Mouse (Mus musculus) left cerebral cortex, adult 9 months (tissue): ENCODE data around the gene 9130213A22Rik.
"Not testable (repeated sequence)": the region's sequence is repeated elsewhere in the genome, so short reads cannot be mapped to it uniquely, and the experiment has no call there.

ENCODE experiments used
- DNase-seq, 2 experiments: peaks; one replicate each; pipeline ENCODE4 v3.0.0; 2022; ENCODE audit warnings: low spot score in 2 of 2

9130213A22Rik gene

DNA sequence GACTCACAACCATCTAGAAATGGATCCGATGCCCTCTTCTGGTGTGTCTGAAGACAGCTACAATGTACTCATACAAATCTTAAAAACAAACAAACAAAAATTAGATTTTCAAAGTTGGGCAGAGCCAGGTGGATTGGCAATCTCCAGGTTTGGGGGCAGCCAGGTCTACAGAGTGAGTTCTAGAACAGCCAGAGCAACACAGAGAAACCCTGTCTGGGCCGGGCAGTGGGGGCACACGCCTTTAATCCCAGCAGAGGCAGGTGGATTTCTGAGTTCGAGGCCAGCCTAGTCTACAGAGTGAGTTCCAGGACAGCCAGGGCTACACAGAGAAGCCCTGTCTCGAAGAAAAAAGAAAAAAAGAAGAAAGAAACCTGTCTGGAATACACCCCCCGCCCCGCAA, 28.5 kb downstream of the 9130213A22Rik start:
- not testable (repeated sequence) for DNase-seq

DNA sequence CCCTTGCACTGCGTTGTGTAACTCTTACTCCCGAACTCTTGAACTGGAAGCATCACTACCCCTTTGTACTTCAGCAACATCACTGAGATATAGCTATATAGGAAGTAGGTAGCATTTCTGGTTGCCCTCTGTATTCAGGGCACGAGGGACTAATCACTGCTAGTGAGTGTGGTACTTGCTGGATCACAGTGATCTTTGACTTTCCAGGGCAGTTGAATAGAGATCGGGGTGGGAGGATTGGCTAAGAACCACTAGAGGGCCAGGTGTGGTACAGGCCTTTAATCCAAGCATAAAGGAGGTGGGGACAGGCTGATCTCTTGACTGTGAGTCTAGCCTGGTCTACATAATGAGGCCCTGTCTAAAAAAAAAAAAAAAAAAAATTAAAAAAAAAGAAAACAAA, 29.5 kb downstream of the 9130213A22Rik start:
- DNase-seq, result no peak

DNA sequence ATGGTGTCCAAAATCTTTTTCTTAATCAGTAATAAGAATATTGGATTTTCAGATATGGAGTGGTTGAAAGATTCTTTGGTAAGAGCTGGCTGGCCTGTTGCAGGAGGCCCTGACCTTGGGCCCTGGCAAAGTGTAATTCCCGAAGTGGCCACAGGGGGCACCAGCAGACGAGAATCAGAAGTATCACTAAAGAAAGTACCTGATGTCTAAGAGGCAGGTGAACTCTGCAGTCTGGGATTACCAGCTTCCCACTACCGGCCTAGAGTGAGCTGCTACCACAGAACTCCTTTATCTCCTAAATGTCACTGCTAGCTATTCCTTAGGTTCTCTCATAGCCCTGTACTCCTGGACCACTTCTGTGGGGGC, 30.0 kb downstream of the 9130213A22Rik start:
- peak in 1 of 2 experiments; percentile 88 for DNase-seq

DNA sequence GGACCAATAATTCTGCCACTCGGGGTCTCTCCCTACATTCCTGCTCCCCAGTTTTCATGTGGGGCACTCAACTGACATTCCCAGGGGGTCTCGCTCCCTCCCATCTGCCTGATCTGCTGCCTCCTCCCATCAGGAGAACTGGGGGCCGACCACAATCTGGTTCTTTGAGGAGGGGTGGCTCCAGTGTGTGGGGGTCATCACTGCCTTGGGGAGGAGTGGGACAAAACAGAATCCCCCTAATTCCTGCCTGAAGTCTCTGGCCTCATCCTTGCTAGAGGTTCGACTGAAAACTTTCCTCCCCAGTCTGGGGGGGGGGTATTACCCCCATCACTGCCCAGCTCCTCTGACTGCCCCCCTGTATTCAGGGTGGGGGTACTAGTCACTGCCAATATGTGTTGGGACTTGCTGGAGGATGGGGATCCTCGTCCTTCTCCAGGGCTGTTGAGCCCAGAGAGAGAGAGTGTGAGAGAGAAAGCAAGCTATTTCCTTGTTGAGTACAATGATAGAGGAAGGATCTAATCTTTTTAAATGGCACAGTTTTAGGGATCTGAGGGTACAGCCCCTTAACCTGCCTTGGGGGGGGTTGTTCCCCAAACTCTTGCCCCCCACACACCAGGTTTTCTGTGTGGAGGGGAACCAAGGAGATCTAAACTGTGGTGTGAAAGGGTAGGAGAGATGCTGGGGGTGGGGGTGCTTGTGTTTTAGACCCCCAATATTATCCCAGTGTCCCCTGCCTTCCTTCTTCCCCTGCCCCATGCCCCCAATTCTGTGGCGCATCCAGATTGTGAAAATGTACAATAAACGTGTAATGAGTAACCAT, 30.6 kb downstream of the 9130213A22Rik start:
- DNase-seq, result no peak

DNA sequence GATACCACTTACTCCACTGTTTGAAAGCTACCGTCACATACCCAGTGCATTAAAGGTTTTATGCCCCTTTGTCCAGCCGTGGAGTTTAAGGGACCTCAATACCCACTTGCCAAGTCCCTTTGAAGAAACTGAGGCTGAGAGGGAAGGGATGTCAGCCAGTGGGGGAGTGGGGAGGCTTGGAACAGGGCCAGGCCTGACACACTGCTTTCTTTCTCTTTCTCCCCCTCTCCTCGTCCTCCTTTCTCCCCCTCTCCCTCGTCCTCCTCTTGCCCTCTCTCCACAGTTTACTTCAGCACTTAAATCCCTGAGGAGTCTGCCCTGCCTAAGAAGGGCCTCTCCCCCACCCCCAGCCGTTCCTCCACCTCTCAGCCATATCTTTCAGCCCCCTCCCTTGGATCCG, 32.0 kb downstream of the 9130213A22Rik start:
- no peak for DNase-seq

DNA sequence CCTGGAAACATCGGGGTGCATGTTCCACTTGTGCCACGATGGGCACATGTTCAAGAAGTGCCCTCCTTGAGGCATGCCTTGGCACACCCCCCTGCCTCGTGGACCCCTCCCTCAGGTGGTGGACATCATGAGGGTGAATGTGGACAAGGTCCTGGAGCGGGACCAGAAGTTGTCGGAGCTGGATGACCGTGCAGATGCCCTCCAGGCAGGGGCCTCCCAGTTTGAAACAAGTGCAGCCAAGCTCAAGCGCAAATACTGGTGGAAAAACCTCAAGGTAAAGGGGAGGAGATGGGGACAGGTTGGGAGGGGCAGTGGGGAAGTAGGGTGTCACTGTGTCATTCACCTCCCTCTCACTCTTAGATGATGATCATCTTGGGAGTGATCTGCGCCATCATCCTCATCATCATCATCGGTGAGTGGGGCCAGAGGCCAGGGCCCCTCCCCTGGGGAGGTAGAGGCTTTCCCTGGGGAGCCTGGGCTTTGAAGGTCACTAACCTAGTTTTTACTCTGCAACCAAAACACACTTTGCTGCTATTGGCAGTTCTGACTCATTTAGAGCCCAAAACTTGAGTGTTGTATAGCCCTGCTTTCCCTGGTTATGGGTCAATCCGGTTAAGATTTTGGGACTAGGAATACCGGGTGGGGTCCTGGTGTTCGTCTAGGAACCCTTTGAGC, 32.6 kb downstream of the 9130213A22Rik start:
- DNase-seq, result no peak

DNA sequence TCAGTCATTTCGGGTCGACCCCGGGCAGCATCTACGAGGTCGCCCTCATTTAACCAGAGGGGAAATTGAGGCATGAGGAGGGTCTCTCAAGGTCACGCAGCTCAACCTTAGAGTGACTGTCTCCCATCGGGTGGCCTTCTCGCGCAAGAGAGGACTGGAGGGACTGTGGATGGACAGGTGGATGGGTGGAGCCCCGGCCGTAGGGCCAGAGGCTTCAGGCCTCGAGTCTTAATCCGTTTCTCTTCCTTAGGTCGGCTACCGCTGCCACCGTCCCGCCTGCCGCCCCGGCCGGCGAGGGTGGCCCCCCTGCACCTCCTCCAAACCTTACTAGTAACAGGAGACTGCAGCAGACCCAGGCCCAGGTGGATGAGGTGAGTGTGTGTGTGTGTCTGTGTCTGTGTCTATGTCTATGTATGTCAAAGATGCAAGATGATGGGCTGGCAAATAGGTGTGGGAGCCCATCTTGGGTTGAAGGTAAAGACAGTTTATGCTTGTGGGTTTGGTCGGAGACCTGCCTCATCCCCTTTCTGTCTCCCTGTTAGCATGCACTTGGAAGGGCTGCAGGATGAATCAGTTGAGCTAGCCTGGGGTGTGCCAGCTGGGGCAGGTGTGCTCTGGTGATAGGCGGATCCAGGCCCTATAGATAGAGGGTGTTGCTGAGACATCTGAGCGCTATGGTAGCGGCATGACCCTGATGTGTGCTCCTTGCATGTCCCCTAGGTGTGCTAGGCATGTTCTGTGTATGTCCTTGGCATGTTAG, 33.4 kb downstream of the 9130213A22Rik start:
- DNase-seq, result no peak

DNA sequence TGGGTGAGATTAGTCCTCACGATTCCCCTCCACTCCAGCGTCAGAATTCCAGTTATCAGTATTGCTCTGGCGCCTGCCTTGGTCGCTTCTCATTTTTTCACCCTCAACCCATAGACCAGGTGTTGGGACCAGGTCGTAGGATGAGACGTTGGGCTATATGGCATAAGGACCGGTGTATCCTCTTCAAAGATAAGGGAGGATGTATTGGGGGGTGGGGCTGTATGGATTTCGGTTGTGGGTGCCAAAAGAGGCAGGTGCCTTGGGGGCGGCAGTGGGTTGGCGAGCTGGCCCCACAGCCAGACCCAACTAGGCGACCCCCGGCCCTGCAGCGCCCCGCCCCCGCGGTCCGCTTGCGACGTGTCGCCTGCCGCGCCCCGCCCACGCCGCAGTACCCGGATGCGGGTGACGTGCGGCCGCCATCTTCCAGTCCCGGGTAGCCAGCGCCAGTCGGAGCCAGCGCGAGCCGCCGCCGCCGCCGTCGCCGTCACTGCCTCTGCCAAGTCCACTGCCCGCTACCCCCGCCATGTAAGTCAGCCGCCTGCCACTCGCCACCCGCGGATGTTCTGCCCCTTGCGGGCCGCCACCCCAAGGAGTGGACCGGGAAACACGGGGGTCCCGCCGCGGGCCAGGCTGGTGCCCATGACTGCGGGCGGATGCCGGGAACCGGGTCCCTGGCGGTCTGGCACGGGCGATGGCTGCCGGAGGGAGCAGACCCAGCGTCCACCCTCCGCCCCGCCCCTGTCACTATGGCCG, 34.1 kb downstream of the 9130213A22Rik start, which contains the start of gene Vamp2:
Gene Vamp2, plus strand, starts transcription at position 388 of the 753 bp plus-strand sequence.
- DNase-seq, result peak in 1 of 2 experiments; percentile 93

DNA sequence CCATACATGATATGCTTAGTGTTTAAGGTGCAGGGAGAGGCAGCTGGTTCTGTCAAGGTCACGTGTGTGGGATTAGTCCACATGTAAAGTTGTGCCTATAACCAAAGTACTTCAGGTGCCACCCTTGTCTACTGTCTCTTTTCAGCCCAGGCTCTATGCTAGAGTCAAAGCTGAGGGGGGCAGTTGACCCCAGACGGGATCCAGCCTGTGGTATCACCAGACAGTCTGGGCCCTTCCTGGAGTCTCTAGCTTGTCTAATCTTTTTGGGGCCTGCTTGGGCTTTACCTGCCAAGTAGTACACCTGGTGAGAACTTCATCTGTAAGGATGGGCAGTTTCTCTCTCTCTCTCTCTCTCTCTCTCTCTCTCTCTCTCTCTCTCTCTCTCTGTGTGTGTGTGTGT, 34.8 kb downstream of the 9130213A22Rik start:
- no peak for DNase-seq

DNA sequence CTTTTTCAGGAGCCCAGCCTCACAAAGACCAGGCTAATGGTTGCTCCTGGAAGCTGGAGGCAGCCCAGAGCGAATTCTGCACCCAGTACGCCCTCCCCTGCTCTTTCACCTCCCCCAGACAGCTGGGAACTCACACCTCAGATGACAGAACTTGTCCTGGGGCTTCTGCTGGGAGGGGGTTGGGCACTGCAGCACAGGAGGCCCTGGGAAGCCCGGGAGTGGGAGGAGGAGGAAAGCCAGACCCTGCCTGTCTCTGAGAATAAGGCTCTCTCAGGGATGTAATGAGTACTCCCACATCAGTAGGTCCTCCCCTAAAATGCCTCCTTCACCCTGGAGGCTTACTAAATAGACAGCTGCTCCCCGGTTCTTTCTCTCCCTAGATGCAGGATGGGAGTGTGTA, 35.3 kb downstream of the 9130213A22Rik start:
- no peak for DNase-seq

DNA sequence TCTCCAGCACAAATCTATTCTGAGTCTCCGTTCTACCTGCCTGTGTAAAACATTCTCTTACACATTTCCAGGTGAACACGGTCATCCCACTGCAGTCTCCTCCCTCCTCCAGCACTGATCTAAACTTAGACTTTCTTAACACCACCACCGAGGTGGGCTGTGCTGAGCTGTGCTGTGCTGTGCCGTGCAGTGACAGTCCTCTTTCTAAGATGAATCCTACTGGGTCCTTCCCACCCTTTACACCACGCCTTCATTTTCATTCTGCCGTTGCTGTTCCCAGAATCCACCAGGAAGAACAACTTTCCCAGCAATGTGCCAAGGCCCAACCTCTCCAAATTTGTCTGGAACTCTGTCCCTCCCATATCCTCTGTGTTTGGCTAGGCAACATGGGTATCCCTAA, 36.0 kb downstream of the 9130213A22Rik start:
- DNase-seq, result no peak

DNA sequence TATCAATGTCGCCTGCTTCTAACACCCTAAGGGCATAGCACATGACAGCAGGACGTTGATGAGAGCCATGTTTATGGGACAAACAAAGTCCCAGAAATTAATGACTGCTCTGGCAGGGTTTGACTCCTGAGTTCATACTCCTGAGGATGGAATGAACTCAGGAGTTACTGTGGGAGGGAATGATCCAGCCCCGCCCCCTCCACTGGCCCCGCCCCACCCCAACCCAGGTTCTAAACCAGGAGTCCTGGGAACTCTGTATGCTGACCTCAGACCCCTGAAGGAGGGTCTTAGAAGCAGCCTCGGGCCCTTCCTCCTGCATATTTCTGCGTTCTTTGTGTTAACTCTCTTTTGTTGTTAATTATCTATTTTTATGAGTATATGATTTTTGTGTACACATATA, 36.8 kb downstream of the 9130213A22Rik start:
- no peak for DNase-seq

DNA sequence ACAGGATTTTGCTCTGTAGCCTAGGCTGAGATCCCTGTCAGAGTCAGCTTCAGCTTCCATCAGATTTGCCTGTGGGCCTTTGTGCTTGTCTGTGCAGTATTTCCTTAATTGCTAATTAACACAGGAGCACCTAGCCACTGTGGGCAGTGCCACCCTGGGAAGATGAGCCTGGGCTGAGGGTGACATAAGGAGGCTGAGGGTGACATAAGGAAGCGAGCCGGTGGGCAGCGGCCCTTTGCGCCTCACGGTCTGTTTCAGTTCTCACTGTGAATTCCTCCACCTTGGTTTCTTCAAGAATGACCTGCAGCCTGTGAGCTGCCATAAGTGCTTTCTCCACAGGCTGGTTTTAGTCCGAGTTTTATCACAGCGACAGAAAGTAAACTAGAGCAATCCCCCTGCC, 40.8 kb downstream of the 9130213A22Rik start:
- DNase-seq, result no peak

DNA sequence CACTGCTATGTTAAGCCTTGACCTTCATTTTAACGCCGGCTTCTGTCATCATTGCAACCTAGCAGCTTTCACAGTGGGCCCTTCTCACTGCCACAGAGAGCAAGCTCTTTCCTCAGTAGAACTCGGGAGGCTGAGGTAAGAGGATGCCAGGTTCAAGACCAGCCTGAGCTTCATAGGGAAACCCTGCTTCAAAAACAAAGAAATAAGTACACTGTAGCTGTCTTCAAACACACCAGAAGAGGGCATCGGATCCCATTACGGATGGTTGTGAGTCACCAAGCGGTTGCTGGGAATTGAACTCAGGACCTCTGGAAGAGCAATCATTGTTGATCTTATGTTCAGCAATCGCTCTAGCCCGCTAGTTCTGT, 41.5 kb downstream of the 9130213A22Rik start:
- DNase-seq, result no peak

DNA sequence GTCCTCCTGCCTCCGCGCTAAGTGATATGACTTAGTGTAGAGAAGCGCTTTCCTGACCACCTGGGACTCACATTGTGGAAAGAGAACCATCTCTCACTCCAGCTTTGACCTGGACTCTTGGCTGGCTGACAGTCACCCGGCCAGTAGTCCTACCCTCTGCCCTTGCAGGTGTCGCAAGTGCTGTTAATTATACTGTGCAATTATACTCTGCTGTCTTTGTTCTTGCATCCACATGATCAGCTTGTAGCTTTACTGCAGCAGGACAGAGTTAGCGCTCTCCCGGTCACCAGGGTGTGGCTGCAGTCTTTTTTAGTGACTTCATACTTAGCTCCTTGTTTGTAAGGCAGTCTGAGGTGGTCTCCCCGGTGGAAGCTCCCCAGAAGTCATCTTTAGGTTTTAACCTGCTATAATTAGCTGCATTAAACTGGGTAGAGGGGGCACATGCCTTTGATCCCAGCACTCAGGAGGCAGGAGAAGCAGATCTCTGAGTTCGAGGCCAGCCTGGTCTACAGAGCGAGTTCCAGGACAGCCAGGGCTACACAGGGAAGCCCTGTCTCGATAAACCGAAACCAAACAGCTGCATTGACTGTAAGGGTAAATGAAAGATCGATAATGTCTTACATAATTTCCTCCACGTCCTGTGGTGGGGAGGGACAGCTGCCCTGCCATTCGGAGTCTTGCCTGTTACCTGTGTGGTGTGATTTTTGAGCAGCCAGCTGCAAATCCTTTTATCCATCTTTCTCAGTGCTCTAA, 42.1 kb downstream of the 9130213A22Rik start:
- DNase-seq, result no peak

DNA sequence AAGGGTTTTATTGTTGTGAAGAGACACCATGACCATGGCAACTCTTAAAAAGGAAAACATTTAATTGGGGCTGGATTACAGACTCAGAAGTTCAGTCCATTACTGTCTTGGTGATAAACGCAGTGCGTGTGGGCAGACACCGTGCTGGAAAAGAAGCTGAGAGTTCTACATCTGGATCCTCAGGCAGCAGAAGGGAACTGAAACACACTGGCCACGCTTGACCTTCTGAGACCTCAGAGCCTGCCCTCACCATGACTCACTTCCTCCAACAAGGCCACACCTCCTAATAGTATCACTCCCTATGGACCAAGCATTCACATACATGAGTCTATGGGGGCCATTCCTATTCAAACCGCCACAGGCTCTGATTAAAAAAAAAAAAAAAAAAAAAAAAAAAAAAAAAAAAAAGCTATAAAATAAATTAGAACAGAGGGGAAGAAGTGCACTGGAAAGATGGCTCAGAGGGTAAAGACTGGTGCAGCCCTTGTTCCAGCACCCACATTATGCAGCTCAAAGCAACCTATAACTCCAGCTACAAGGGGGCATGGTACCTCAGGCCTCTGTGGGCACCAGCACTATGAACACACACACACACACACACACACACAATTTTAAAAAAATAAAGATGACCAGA, 43.5 kb downstream of the 9130213A22Rik start:
- no peak for DNase-seq

DNA sequence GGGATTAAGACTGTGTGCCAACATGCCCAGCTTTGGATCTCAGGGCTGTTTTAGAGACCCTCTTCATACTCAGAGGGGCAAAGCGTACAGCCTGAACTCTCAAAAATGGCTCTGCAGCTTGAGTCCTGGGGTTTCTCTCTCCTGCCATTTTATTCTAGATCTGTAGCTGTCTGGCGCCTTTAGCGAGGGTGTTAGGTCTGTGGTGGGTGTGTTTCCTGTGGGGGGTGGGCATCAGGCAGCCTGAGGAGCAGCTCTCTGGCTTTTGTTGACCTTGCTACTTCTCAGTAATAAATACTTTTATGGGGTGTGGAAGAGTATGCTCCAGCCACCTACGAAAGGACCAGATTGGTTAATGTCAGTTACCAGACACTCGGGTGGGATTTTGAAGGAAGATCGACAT, 44.3 kb downstream of the 9130213A22Rik start:
- DNase-seq, result no peak

DNA sequence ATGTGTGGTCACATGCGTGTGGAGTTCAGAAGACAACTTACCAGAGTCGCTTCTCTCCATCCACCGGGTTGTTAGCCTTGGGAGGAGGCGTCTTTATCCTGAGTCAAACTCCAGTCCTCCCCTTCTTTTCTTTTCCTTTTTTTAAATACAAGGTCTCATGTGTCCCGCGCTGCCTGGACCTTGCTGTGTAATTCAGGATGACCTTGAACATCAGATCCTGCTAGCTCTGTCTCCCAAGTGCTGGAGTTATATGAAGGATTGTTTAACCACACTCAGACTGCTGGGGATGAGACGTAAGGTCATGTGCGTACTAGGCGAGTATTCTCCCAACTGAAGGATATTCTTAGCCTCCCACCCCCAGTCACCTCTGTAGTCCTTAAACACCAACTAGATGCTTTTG, 45.1 kb downstream of the 9130213A22Rik start:
- DNase-seq, result no peak

DNA sequence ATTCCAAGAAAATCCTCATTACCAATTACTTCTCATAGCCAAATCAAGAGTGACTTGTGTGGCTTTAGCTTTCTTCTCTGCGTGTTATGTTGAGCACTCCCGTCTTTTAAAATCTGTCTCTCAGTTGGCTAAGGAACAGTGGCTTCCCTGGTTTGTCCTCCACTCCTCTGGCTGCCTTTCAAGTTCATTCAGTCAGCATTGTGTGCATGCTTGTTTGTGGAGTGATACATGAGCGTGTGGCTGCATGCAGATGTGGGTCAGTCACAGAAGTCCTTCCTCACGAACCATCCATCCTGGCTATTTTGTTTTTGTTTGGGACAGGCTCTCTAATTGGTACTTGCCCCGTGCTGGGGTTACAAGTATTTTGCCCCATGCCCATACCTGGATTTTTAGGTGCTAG, 45.8 kb downstream of the 9130213A22Rik start:
- no peak for DNase-seq

DNA sequence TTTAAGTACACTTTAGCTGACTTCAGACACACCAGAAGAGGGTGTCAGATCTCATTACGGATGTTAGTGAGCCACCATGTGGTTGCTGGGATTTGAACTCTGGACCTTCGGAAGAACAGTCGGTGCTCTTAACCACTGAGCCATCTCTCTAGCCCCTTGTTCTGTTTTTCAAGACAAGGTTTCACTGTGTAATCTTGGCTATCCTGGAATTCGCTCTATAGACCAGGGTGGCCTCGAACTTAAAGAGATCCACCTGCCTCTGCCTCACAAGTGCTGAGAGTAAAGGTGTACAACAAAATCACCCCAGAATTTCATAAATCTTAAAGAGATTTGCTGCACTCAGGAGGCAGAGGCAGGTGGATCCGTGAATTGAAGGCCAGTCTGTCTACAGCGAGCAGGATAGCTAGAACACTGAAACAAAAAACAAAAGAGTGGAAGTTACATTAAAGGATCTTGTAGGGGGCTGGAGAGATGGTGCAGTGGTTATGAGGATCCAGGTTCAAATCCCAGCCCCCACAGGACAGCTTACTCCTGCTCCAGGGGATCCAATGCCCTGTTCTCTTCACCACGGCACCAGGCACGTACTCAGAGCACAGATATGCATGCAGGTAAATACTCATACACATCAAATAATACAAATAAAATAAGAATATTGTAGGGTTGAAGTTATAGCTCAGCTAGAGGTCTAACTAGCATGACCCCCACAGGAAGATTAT, 46.5 kb downstream of the 9130213A22Rik start:
- no peak for DNase-seq
